Mouse (Mus musculus): ENCODE results near the gene Riox1. TPM values are rescaled to one million over a fixed set of nuclear protein-coding genes. Genes with fewer than 3 reads are reported as not detected.

Gene Riox1
- polyA plus RNA-seq, 1 experiment from 2014 or later, result 15.3 TPM

DNA sequence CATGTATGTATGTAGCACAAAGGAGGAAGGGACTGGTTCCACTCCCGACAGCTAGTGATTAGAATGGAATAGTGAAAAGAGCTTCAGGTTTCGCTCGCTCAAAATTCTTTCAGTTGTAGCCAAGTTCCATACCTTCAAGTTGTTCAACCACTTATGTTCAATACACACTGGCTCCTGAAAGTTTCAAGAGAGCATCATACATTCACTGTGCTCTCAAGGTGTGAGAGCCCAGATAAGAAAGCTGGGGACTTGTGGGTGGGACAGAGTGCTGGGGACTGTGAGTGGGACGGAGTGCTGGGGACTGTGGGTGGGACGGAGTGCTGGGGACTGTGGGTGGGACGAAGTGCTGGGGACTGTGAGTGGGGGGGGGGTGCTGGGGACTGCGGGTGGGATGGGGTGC lies 14.8 kb downstream of the Riox1 start:
- Histone ChIP-seq H3K9ac (ENCODE audit: low read length) (no peak overlapping the region), H3K4me2 (no peak overlapping the region), H3K36me3 (ENCODE audit: control insufficient read depth, insufficient read depth, low read length) (no peaks in the 10 kb centered on the region), H3K27ac (ENCODE audit: low read depth, low read length) (no peak overlapping the region), H3K4me1 (ENCODE audit: control insufficient read depth, insufficient read depth, low read length) (no peaks in the 10 kb centered on the region), H3K27me3 (ENCODE audit: control insufficient read depth, insufficient read depth, low read length) (no peaks in the 10 kb centered on the region), H3K4me3 (ENCODE audit: low read depth, low read length) (no peak overlapping the region), H3K9me3 (ENCODE audit: control insufficient read depth, low read length) (no peaks in the 10 kb centered on the region)
- 87% methylated on average over 7 of the region's 7 CpGs for WGBS
- no peak for ATAC-seq (ENCODE audit: low FRiP score)
- no peak for DNase-seq (ENCODE audit: low spot score, missing footprints)

DNA sequence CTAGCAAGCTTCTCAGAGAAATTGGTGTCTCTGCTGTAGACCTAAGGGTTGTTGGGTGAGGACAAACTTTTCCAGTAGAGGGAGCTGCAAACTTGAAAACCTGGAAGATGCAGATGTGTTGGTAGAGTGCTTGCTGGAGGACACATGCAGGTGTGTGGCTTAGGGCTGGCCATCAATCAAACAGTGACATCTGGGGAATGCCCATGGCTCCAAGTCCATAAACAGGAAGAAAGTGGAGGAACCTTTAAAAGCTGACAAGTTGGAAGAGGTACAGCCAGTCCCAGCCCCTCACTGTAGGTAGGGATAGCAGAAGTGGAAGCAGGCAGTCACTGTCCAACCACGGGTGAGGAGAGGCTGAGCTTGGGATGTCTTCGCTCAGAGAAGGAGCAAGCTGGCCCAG lies 21.7 kb downstream of the Riox1 start:
- DNase-seq (ENCODE audit: low spot score, missing footprints) (no peak), ATAC-seq (ENCODE audit: low FRiP score) (no peak)
- WGBS, result 71% methylated on average over 2 of the region's 2 CpGs
- no peak overlapping the region for H3K4me3 ChIP-seq (ENCODE audit: low read depth, low read length)
- H3K4me2 ChIP-seq, result no peak overlapping the region
- no peak overlapping the region for H3K9ac ChIP-seq (ENCODE audit: low read length)
- no peak overlapping the region for H3K27ac ChIP-seq (ENCODE audit: low read depth, low read length)
- no peaks in the 10 kb centered on the region for H3K27me3 ChIP-seq (ENCODE audit: control insufficient read depth, insufficient read depth, low read length)
- no peaks in the 10 kb centered on the region for H3K4me1 ChIP-seq (ENCODE audit: control insufficient read depth, insufficient read depth, low read length)
- H3K9me3 ChIP-seq (ENCODE audit: control insufficient read depth, low read length), result no peaks in the 10 kb centered on the region
- no peaks in the 10 kb centered on the region for H3K36me3 ChIP-seq (ENCODE audit: control insufficient read depth, insufficient read depth, low read length)

DNA sequence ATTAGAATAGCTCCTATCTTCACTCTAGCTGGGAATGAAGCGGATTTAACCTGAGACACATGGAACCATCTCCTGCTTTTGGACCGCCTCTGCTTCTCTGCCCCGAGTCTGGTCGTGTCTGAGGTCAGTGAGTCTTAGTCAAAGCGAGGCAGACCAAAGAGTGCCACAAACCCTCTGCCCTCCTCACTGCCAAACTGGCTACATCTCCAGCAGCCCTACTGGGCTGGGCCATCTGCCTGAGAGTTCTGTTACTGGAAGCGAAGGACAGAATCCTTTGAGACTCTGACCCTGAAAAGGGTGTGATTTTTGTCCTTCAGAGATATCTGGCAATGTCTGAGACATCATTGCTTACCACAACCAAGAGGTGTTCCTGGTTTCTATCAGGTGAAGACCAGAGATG lies 28.5 kb downstream of the Riox1 start:
- ATAC-seq (ENCODE audit: low FRiP score), result no peak
- DNase-seq (ENCODE audit: low spot score, missing footprints), result no peak
- no peaks in the 10 kb centered on the region for H3K27me3 ChIP-seq (ENCODE audit: control insufficient read depth, insufficient read depth, low read length)
- H3K4me3 ChIP-seq (ENCODE audit: low read depth, low read length), result no peak overlapping the region
- H3K9ac ChIP-seq (ENCODE audit: low read length), result no peak overlapping the region
- no peak overlapping the region for H3K4me2 ChIP-seq
- no peaks in the 10 kb centered on the region for H3K9me3 ChIP-seq (ENCODE audit: control insufficient read depth, low read length)
- no peak overlapping the region for H3K27ac ChIP-seq (ENCODE audit: low read depth, low read length)
- H3K4me1 ChIP-seq (ENCODE audit: control insufficient read depth, insufficient read depth, low read length), result no peaks in the 10 kb centered on the region
- 93% methylated on average over 6 of the region's 6 CpGs for WGBS
- H3K36me3 ChIP-seq (ENCODE audit: control insufficient read depth, insufficient read depth, low read length), result no peaks in the 10 kb centered on the region

DNA sequence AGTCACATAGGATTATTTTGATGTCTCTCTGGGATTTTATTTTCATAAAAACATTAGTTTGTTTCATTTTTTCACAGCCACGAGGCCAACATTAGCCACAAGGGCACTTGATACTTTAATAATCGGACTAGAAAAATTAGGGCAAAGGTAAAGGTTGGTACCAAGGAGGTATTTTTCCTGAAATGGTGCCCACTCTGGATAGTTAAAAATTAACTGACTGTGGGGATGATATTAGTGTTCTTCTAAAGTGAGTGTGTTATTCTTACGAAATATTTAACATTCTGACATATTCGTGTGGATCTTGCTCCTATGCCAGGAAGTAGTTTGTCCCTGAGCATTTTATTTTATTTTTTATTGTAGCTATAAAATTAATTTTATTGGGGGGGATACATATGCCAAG lies 31.2 kb downstream of the Riox1 start:
- H3K4me3 ChIP-seq (ENCODE audit: low read depth, low read length), result no peak overlapping the region
- no peak for DNase-seq (ENCODE audit: low spot score, missing footprints)
- WGBS, result 87% methylated on average over 4 of the region's 4 CpGs

DNA sequence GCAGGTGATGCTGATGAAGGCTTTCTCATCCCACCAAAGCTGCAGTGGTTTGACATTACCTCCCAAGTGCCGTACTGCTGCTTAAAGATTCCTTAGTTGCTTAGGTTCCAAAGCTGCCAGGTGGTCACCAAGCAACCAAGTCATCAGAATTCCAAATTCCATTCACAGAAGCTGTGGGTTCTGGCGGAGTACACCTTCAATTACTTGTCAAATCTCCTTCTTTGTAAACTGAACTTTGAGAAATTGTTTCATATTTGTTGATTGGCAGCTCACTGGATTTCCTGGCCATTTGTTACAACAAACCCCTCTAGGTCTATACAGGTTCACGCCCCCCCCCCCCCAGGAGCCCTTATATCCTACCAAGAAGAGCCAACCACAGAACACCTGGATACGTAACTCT lies 34.3 kb downstream of the Riox1 start, which contains the start of gene Heatr4:
TSS of gene Heatr4 (minus strand) at position 101 of the 400 bp plus-strand sequence.
- no peak for ATAC-seq (ENCODE audit: low FRiP score)

More for the DNA sequence above, 31.2 kb downstream of the Riox1 start:
- no peaks in the 10 kb centered on the region for H3K27me3 ChIP-seq (ENCODE audit: control insufficient read depth, insufficient read depth, low read length)
- no peaks in the 10 kb centered on the region for H3K9me3 ChIP-seq (ENCODE audit: control insufficient read depth, low read length)
- ATAC-seq (ENCODE audit: low FRiP score), result no peak
- no peak overlapping the region for H3K9ac ChIP-seq (ENCODE audit: low read length)
- H3K4me1 ChIP-seq (ENCODE audit: control insufficient read depth, insufficient read depth, low read length), result no peaks in the 10 kb centered on the region
- no peaks in the 10 kb centered on the region for H3K36me3 ChIP-seq (ENCODE audit: control insufficient read depth, insufficient read depth, low read length)
- no peak overlapping the region for H3K4me2 ChIP-seq
- H3K27ac ChIP-seq (ENCODE audit: low read depth, low read length), result no peak overlapping the region

DNA sequence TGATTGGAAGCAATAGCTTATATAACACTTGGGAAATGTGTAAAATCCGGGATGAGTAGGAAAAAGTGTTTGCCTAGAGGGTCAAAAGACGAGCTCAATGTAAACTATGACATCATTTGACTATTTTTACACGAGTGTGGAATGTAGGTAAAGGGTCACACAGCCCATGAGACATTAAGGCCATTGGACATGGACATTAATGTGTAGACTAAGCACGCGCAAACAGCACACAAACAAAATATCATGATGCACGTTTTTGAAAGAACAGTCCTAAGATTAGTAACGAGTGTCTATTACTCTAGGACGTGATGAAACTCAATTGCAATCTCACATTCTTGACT lies 36.8 kb downstream of the Riox1 start:
- Histone ChIP-seq H3K4me1 (ENCODE audit: control insufficient read depth, insufficient read depth, low read length) (peaks cover 4% of the 10 kb centered on the region; the same call in 1 of the 2 replicates), H3K27me3 (ENCODE audit: control insufficient read depth, insufficient read depth, low read length) (no peaks in the 10 kb centered on the region), H3K27ac (ENCODE audit: low read depth, low read length) (no peak overlapping the region), H3K9ac (ENCODE audit: low read length) (peak overlapping the region; percentile 81; the same call in 1 of the 2 replicates), H3K9me3 (ENCODE audit: control insufficient read depth, low read length) (no peaks in the 10 kb centered on the region), H3K4me2 (peak overlapping the region; percentile 65), H3K4me3 (ENCODE audit: low read depth, low read length) (peak overlapping the region; percentile 59; the same call in 1 of the 2 replicates), H3K36me3 (ENCODE audit: control insufficient read depth, insufficient read depth, low read length) (no peaks in the 10 kb centered on the region)
- ATAC-seq (ENCODE audit: low FRiP score) (no peak), DNase-seq (ENCODE audit: low spot score, missing footprints) (no peak)
- WGBS, result 48% methylated on average over 8 of the region's 8 CpGs

More for the DNA sequence above, 34.3 kb downstream of the Riox1 start, which contains the start of gene Heatr4:
- Histone ChIP-seq H3K9ac (ENCODE audit: low read length) (no peak within 1 kb of the TSS), H3K36me3 (ENCODE audit: control insufficient read depth, insufficient read depth, low read length) (no peaks in the 10 kb centered on the region), H3K27ac (ENCODE audit: low read depth, low read length) (no peak within 1 kb of the TSS), H3K4me2 (no peak within 1 kb of the TSS), H3K4me3 (ENCODE audit: low read depth, low read length) (no peak within 1 kb of the TSS), H3K27me3 (ENCODE audit: control insufficient read depth, insufficient read depth, low read length) (no peaks in the 10 kb centered on the region), H3K4me1 (ENCODE audit: control insufficient read depth, insufficient read depth, low read length) (peaks cover 4% of the 10 kb centered on the region; the same call in 1 of the 2 replicates), H3K9me3 (ENCODE audit: control insufficient read depth, low read length) (no peaks in the 10 kb centered on the region)
- no peak for DNase-seq (ENCODE audit: low spot score, missing footprints)
- WGBS, result 76% methylated on average over 4 of the region's 4 CpGs

DNA sequence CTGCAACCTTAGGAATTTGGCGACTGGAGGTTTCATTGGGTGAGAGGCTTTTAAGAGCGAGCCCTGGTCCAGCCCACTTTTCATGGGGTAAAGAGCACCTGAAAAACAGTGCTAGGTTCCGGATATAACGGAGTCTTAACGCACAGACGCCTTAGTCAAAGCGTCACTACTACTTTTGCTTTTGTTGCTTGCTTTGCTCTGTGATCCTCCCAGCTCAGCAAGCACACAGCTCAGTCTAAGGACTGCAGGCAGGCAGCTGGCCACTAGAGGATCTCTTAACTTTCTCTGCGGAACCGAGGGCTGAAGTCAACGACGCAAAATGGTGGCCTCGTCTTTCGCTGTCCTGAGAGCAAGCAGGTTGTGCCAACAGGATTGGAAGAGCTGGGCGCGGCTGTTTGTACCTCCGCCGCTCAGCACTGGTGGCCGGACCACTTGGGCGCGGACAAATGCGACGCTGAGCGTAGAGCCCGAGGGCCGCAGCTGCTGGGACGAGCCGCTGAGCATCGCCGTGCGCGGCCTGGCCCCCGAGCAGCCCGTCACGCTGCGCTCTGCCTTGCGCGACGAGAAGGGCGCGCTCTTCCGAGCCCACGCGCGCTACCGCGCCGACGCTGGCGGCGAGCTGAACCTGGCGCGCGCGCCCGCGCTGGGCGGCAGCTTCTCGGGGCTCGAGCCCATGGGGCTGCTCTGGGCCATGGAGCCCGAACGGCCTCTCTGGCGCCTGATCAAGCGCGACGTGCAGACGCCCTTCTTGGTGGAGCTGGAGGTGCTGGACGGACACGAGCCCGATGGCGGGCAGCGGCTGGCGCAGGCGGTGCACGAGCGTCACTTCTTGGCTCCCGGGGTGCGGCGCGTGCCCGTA lies 37.4 kb downstream of the Riox1 start, which contains the start of gene Acot2:
TSS of gene Acot2 (plus strand) at position 279 of the 859 bp plus-strand sequence.
- H3K4me1 ChIP-seq (ENCODE audit: control insufficient read depth, insufficient read depth, low read length), result peaks cover 4% of the 10 kb centered on the region; the same call in 1 of the 2 replicates
- no peaks in the 10 kb centered on the region for H3K27me3 ChIP-seq (ENCODE audit: control insufficient read depth, insufficient read depth, low read length)
- DNase-seq (ENCODE audit: low spot score, missing footprints) (peak; percentile 97), ATAC-seq (ENCODE audit: low FRiP score) (peak; percentile 91)
- H3K4me3 ChIP-seq (ENCODE audit: low read depth, low read length), result peak within 1 kb of the TSS; percentile 59
- no peaks in the 10 kb centered on the region for H3K36me3 ChIP-seq (ENCODE audit: control insufficient read depth, insufficient read depth, low read length)
- peak within 1 kb of the TSS; percentile 72 for H3K27ac ChIP-seq (ENCODE audit: low read depth, low read length)
- peak within 1 kb of the TSS; percentile 65 for H3K4me2 ChIP-seq
- H3K9ac ChIP-seq (ENCODE audit: low read length), result peak within 1 kb of the TSS; percentile 81
- H3K9me3 ChIP-seq (ENCODE audit: control insufficient read depth, low read length), result no peaks in the 10 kb centered on the region
- under 1% methylated on average over 72 of the region's 80 CpGs for WGBS

DNA sequence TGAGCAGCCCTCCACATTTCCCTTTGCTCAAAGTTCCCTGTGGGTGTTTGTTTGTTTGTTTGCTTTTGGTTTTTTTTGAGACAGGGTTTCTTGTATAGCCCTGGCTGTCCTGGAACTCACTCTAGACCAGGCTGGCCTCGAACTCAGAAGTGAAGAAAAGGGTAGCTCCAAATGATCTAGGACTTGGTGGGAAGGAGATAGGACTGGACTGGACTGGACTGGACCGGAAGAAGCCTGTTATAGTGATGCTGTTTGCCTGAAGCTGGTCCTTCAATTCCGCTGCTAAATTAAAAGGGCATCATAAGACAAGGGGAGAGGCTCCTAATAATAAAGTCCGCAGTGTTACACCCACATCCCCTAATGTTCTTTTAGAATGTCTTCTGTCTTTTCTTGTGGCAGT lies 38.1 kb downstream of the Riox1 start:
- no peak overlapping the region for H3K27ac ChIP-seq (ENCODE audit: low read depth, low read length)
- WGBS, result 67% methylated on average over 4 of the region's 4 CpGs

DNA sequence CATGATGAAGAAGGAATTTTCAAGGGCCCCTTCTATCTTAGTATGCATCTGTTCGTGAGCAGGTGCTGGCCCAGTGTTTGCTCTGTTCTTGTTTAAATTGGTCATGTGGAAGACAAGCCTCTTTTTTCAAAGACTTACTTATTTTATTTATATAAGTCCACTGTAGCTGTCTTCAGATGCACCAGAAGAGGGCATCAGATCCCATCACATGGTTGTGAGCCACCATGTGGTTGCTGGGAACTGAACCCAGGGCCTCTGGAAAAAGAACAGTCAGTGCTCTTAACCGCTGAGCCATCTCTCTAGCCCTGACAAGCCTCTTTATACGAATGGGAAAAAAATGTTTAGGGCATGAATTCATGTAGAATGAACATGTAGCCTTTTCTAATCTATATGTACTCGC lies 39.0 kb downstream of the Riox1 start:
- Histone ChIP-seq H3K27me3 (ENCODE audit: control insufficient read depth, insufficient read depth, low read length) (no peaks in the 10 kb centered on the region), H3K36me3 (ENCODE audit: control insufficient read depth, insufficient read depth, low read length) (no peaks in the 10 kb centered on the region), H3K4me2 (no peak overlapping the region), H3K4me3 (ENCODE audit: low read depth, low read length) (no peak overlapping the region), H3K4me1 (ENCODE audit: control insufficient read depth, insufficient read depth, low read length) (peaks cover 4% of the 10 kb centered on the region; the same call in 1 of the 2 replicates), H3K9me3 (ENCODE audit: control insufficient read depth, low read length) (no peaks in the 10 kb centered on the region), H3K9ac (ENCODE audit: low read length) (no peak overlapping the region), H3K27ac (ENCODE audit: low read depth, low read length) (no peak overlapping the region)
- ATAC-seq (ENCODE audit: low FRiP score) (no peak), DNase-seq (ENCODE audit: low spot score, missing footprints) (no peak)
- 97% methylated on average over 4 of the region's 4 CpGs for WGBS

More for the DNA sequence above, 38.1 kb downstream of the Riox1 start:
- Histone ChIP-seq H3K27me3 (ENCODE audit: control insufficient read depth, insufficient read depth, low read length) (no peaks in the 10 kb centered on the region), H3K36me3 (ENCODE audit: control insufficient read depth, insufficient read depth, low read length) (no peaks in the 10 kb centered on the region), H3K4me1 (ENCODE audit: control insufficient read depth, insufficient read depth, low read length) (peaks cover 4% of the 10 kb centered on the region; the same call in 1 of the 2 replicates), H3K9me3 (ENCODE audit: control insufficient read depth, low read length) (no peaks in the 10 kb centered on the region), H3K9ac (ENCODE audit: low read length) (peak overlapping the region; percentile 81), H3K4me3 (ENCODE audit: low read depth, low read length) (peak overlapping the region; percentile 59), H3K4me2 (peak overlapping the region; percentile 65)
- ATAC-seq (ENCODE audit: low FRiP score) (peak; percentile 23; the same call in 1 of the 2 replicates), DNase-seq (ENCODE audit: low spot score, missing footprints) (peak; percentile 89)
